Mouse (Mus musculus) limb, embryonic 10.5 days (tissue): ENCODE data around the gene Chsy1. TPM values are rescaled to one million over a fixed set of nuclear protein-coding genes. Genes with fewer than 3 reads are reported as not detected.

Experiments
- DNase-seq: peaks from one replicate; pipeline ENCODE4 v3.0.0-alpha.2; 2017; ENCODE audit warnings: low spot score
- H3K27ac ChIP-seq: fragments of 300-500 bp; sonication (generic); 2 replicates; pipeline ENCODE4 v1.5.1; 2016; ENCODE audit warnings: mild to moderate bottlenecking
- H3K27me3 ChIP-seq: fragments of 300-500 bp; sonication (generic); 2 replicates; pipeline ENCODE4 v1.6.1; 2016; ENCODE audit warnings: low read depth, mild to moderate bottlenecking; ENCODE audit not compliant: poor library complexity, severe bottlenecking
- H3K36me3 ChIP-seq: fragments of 300-500 bp; sonication (generic); 2 replicates; pipeline ENCODE4 v1.6.1; 2016; ENCODE audit warnings: mild to moderate bottlenecking, moderate library complexity
- H3K4me1 ChIP-seq: fragments of 300-500 bp; sonication (generic); 2 replicates; pipeline ENCODE4 v1.6.1; 2016
- H3K4me3 ChIP-seq: fragments of 300-500 bp; sonication (generic); 2 replicates; pipeline ENCODE4 v1.5.1; 2016; ENCODE audit warnings: mild to moderate bottlenecking, moderate library complexity
- H3K9me3 ChIP-seq: fragments of 300-500 bp; sonication (generic); replicated peaks from 2 replicates; pipeline ENCODE4 v1.6.1; 2016; ENCODE audit warnings: mild to moderate bottlenecking
- WGBS: fragments of 180-500 bp; shearing (Covaris S2); methylation state at CpG from one replicate; pipeline ENCODE4 v1.1.7; 2016; 5-methylcytosine and 5-hydroxymethylcytosine counted together
- polyA plus RNA-seq: library from polyadenylated mRNA; unstranded; fragments of >200 nt; fragmentation: Nextera tagmentation; extraction: Ambion mirVana; gene quantifications from 2 replicates; pipeline ENCODE4 v1.2.1, GENCODE M21; 2016

Gene Chsy1
- polyA plus RNA-seq, 1 experiment from 2014 or later, result 14.8 TPM

- Histone ChIP-seq H3K4me3 (no peak overlapping the region), H3K27ac (no peak overlapping the region), H3K9me3 (no peaks in the 10 kb centered on the region), H3K27me3 (no peaks in the 10 kb centered on the region), H3K36me3 (peaks cover 44% of the 10 kb centered on the region), H3K4me1 (peaks cover 10% of the 10 kb centered on the region; the same call in 1 of the 2 replicates)
- no peak for DNase-seq
- 96% methylated on average over 3 of the region's 3 CpGs for WGBS
Observed at GRCm38 (mm10) chr7:66134154-66134553, 24.8 kb downstream of the Chsy1 start.

- 94% methylated on average over 3 of the region's 3 CpGs for whole genome bisulfite sequencing
- Histone ChIP-seq H3K4me3 (no peak overlapping the region), H3K27ac (no peak overlapping the region), H3K4me1 (peaks cover 10% of the 10 kb centered on the region; the same call in 1 of the 2 replicates), H3K36me3 (peaks cover 41% of the 10 kb centered on the region), H3K27me3 (no peaks in the 10 kb centered on the region), H3K9me3 (no peaks in the 10 kb centered on the region)
- DNase-seq, result no peak
Observed at GRCm38 (mm10) chr7:66135644-66136043, 26.3 kb downstream of the Chsy1 start.

DNA sequence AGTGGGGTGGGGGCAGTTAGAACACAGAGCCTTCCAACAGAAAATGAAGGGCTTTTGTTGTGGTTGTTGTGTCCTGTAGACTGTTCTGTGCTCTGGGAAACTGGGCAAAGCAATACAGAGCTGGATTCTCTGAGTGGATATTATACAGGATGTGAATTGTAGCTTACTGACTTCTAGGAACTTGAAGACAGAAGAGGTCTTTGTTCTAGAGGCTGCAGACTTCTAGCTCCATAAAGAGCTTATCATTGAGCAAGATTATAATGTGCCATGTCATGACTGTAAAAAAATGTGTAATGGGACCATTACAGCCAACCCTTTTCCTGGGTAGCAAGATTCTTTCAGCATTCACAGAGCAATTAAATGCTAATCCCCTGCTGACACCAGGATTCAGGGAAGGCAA, 26.9 kb downstream of the Chsy1 start:
- Histone ChIP-seq H3K27me3 (no peaks in the 10 kb centered on the region), H3K27ac (no peak overlapping the region), H3K36me3 (peaks cover 36% of the 10 kb centered on the region), H3K9me3 (no peaks in the 10 kb centered on the region), H3K4me1 (peaks cover 10% of the 10 kb centered on the region; the same call in 1 of the 2 replicates), H3K4me3 (no peak overlapping the region)
- DNase-seq, result no peak

GRCm38 (mm10) chr7:66137309-66137708, 28.0 kb downstream of the Chsy1 start:
- H3K4me3 ChIP-seq, result no peak overlapping the region
- H3K9me3 ChIP-seq, result no peaks in the 10 kb centered on the region
- DNase-seq, result no peak
- H3K36me3 ChIP-seq, result peaks cover 25% of the 10 kb centered on the region
- WGBS, result 94% methylated on average over 4 of the region's 4 CpGs
- peaks cover 10% of the 10 kb centered on the region; the same call in 1 of the 2 replicates for H3K4me1 ChIP-seq
- H3K27ac ChIP-seq, result no peak overlapping the region
- no peaks in the 10 kb centered on the region for H3K27me3 ChIP-seq

DNA sequence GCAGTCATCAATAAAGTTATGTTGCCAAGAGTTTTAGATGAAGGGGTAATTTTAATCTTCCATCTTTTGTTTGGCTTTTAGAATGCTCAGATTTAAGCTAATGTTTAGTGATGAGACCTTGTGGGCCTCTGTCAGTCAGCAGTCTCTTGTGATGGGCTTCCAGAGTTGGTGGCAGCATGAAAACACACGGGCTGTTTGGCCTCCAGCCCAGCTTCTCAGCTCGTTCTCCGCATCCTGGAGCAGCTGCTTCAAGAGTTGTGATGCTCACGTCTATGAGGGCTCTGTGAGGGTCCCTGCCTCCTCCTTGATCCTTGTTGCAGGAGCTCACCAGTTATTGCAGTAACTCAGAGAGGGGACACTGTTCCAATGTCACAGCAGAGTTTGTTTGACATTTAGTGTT, 29.0 kb downstream of the Chsy1 start:
- 78% methylated on average over 4 of the region's 4 CpGs for WGBS
- Histone ChIP-seq H3K27me3 (no peaks in the 10 kb centered on the region), H3K9me3 (no peaks in the 10 kb centered on the region), H3K36me3 (peaks cover 28% of the 10 kb centered on the region), H3K27ac (no peak overlapping the region), H3K4me1 (peaks cover 10% of the 10 kb centered on the region; the same call in 1 of the 2 replicates), H3K4me3 (no peak overlapping the region)
- DNase-seq, result no peak

DNA sequence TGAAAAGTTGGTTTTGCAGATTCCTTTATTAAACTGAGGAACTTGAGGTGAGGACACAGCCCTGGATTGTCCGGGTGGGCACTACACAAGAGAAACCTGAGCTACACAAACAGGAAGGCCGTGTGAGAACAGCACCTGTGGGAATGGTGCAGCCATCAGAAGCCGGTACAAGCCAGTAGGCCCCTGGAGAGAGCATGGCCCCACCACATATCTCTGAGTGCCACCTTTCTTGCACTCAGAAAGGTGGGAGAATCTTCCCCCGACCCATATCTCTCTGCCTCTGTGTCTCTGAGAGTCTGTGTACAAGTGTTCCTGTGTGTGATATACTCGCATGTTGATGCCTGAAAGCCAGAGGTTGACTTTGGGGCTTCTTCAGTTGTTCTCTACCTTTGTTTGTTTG, 29.6 kb downstream of the Chsy1 start:
- no peaks in the 10 kb centered on the region for H3K9me3 ChIP-seq
- H3K27ac ChIP-seq, result no peak overlapping the region
- H3K4me3 ChIP-seq, result no peak overlapping the region
- H3K27me3 ChIP-seq, result no peaks in the 10 kb centered on the region
- 86% methylated on average over 5 of the region's 5 CpGs for WGBS
- H3K4me1 ChIP-seq, result peaks cover 10% of the 10 kb centered on the region; the same call in 1 of the 2 replicates
- H3K36me3 ChIP-seq, result peaks cover 32% of the 10 kb centered on the region
- DNase-seq, result no peak

DNA sequence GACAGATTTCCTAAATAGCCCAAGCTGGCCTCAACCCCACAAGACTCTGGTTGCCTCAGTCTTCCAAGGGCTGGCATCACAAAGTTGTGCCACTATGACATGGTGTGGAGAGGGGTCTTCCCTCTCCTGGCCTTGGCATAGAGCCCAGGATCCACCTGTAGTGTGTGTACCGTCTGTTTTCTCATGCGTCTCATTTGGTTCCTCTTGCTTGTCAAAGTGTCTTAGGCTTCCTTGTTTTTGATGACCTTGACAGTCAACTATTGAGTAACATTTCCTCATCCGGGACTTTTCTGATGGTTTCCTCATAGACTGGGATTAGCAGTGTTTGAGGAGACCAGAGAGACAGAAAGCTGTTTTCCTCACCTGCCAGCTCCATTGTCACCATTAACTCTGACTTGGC, 30.8 kb downstream of the Chsy1 start:
- Histone ChIP-seq H3K27ac (no peak overlapping the region), H3K4me3 (no peak overlapping the region), H3K27me3 (no peaks in the 10 kb centered on the region), H3K4me1 (peaks cover 10% of the 10 kb centered on the region; the same call in 1 of the 2 replicates), H3K9me3 (no peaks in the 10 kb centered on the region), H3K36me3 (peaks cover 41% of the 10 kb centered on the region)
- WGBS, result 85% methylated on average over 3 of the region's 3 CpGs
- no peak for DNase-seq

DNA sequence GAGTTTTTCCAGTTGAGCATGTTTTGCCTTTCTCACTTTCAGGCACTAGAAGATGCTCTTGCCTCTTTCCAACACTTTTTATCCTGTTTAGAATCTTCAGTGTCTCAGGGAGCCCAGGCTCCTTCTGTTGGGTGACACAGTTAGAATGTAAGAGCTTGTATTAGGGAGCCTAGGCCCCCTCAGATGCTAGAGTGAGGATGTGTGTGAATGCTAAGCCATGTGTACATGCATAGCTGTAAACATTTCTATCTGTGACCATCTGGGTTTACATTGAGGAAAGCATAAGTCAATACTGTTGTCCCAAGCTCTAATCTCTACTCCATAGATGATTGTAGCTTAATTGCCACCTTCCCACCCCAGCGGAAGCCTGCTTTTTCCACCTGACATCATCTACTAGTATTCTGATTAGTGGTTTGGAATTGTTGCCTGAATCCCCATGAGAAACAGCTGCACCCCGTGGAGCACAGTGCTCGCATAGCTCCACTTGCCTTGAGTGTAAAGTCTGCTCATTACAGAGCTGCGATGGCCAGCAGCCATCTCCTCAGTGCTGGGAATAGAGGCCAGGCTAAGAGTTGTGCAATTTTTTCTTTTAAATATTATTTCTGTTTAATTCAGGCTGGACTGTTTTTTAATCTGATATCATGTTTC, 31.7 kb downstream of the Chsy1 start:
- WGBS, result 87% methylated on average over 4 of the region's 4 CpGs
- Histone ChIP-seq H3K27ac (no peak overlapping the region), H3K27me3 (no peaks in the 10 kb centered on the region), H3K4me3 (no peak overlapping the region), H3K36me3 (peaks cover 44% of the 10 kb centered on the region), H3K4me1 (peaks cover 3% of the 10 kb centered on the region; the same call in 1 of the 2 replicates), H3K9me3 (no peaks in the 10 kb centered on the region)
- DNase-seq, result no peak

DNA sequence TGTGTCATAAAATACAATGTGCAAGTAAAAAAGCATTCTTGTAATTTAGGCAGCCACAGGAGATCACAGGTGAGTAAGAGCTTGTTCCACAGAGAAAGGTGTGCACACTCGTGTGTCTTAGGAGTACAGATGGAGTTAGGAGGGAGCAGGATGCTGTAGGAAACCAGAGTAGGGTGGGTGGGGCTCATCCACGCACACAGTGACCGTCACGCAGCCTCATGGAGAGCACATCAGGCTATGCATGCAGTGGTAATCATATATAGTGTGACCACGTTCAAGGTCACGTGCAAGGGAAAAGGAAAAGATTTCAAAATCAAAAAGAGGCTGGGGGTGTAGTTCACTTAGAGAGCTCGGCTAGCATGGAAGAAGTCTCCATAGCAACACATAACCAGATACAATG, 33.2 kb downstream of the Chsy1 start:
- DNase-seq, result no peak
- H3K4me1 ChIP-seq, result no peaks in the 10 kb centered on the region
- no peak overlapping the region for H3K27ac ChIP-seq
- 94% methylated on average over 7 of the region's 7 CpGs for WGBS
- H3K36me3 ChIP-seq, result peaks cover 41% of the 10 kb centered on the region
- no peaks in the 10 kb centered on the region for H3K27me3 ChIP-seq
- H3K4me3 ChIP-seq, result no peak overlapping the region
- no peaks in the 10 kb centered on the region for H3K9me3 ChIP-seq

GRCm38 (mm10) chr7:66144543-66144942, 35.2 kb downstream of the Chsy1 start:
- Histone ChIP-seq H3K4me3 (no peak overlapping the region), H3K9me3 (no peaks in the 10 kb centered on the region), H3K27ac (no peak overlapping the region), H3K36me3 (peaks cover 38% of the 10 kb centered on the region), H3K4me1 (no peaks in the 10 kb centered on the region), H3K27me3 (no peaks in the 10 kb centered on the region)
- DNase-seq, result no peak
- WGBS, result 95% methylated on average over 2 of the region's 2 CpGs

DNA sequence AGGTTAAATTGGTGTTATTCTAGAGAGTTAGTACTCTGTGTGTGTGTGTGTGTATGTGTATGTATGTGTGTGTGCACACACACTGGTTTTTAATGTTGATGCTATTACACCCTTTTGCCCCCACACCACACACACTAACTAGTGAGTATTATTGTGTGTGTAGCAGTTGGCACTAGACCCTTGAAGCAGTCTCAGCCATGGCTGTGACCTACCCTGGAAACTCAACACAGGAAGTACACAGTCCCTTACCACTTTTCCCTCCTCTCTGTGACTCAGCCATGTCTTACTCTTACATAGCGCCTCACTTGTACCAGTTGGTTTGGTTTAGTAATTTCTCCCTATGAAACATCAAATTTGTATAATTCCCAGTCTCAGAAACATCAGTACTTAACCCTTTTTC, 37.8 kb downstream of the Chsy1 start:
- Histone ChIP-seq H3K27me3 (no peaks in the 10 kb centered on the region), H3K4me1 (no peaks in the 10 kb centered on the region), H3K27ac (no peak overlapping the region), H3K36me3 (peaks cover 35% of the 10 kb centered on the region), H3K9me3 (no peaks in the 10 kb centered on the region), H3K4me3 (no peak overlapping the region)
- DNase-seq, result no peak
- 100% methylated on average over 1 of the region's 1 CpGs for WGBS

GRCm38 (mm10) chr7:66147816-66148215, 38.5 kb downstream of the Chsy1 start:
- Histone ChIP-seq H3K36me3 (peaks cover 37% of the 10 kb centered on the region), H3K4me1 (no peaks in the 10 kb centered on the region), H3K9me3 (no peaks in the 10 kb centered on the region), H3K4me3 (no peak overlapping the region), H3K27ac (no peak overlapping the region), H3K27me3 (no peaks in the 10 kb centered on the region)
- 95% methylated on average over 3 of the region's 3 CpGs for whole genome bisulfite sequencing
- DNase-seq, result no peak

DNA sequence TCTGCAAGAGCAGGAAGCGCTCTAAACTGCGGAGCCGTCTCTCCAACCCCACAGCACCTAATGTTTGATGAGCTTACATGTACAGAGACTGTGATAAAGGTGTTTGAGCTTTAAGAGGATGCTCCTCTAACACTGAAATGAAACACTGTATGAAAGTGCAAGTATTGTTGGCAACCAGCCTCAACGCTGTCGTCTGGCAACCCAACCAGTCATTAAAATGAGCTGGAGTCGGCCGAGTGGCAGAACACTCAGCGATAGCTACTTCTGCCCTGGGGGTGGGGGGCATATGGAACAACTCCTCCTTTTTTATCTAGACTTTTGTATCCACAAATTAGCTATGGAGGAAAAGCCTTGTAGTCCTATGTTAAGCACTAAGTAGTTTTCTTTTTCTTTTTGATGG, 40.2 kb downstream of the Chsy1 start:
- H3K36me3 ChIP-seq, result peaks cover 40% of the 10 kb centered on the region
- no peak for DNase-seq

GRCm38 (mm10) chr7:66150411-66150810, 41.1 kb downstream of the Chsy1 start:
- Histone ChIP-seq H3K27ac (no peak overlapping the region), H3K36me3 (peaks cover 38% of the 10 kb centered on the region), H3K4me3 (no peak overlapping the region), H3K27me3 (no peaks in the 10 kb centered on the region), H3K4me1 (no peaks in the 10 kb centered on the region), H3K9me3 (no peaks in the 10 kb centered on the region)
- WGBS, result 94% methylated on average over 3 of the region's 3 CpGs
- DNase-seq, result no peak

More for the DNA sequence above, 40.2 kb downstream of the Chsy1 start:
- 93% methylated on average over 8 of the region's 8 CpGs for WGBS
- no peaks in the 10 kb centered on the region for H3K27me3 ChIP-seq
- H3K9me3 ChIP-seq, result no peaks in the 10 kb centered on the region
- H3K4me3 ChIP-seq, result no peak overlapping the region
- no peak overlapping the region for H3K27ac ChIP-seq
- no peaks in the 10 kb centered on the region for H3K4me1 ChIP-seq
